Mouse (Mus musculus) brain, adult 2 months (tissue): ENCODE measurements at regions not wholly inside any gene's neighbourhood (a gene's known extent, or its start where the extent isn't known, plus 50 kb on each side); places are given as distances from the start of the nearest gene placed in this dataset.
"Not testable (repeated sequence)": the region's sequence is repeated elsewhere in the genome, so short reads cannot be mapped to it uniquely, and the experiment has no call there.

Experiments used
- DNase-seq: peaks from one replicate; pipeline ENCODE4 v3.0.0; 2011; ENCODE audit warnings: low read depth, low spot score

- DNase-seq: no peak
Observed at GRCm38 (mm10) chr10:15046285-15046684, 328.3 kb upstream of the Gje1 start.

- DNase-seq: no peak
Observed at GRCm38 (mm10) chr10:15037571-15037970, 319.6 kb upstream of the Gje1 start.

- DNase-seq: no peak
Observed at GRCm38 (mm10) chr10:15031517-15031916, 313.5 kb upstream of the Gje1 start.

- DNase-seq: no peak
Observed at GRCm38 (mm10) chr10:15029151-15029550, 311.1 kb upstream of the Gje1 start.

- no peak for DNase-seq
Observed at GRCm38 (mm10) chr10:15013919-15014318, 295.9 kb upstream of the Gje1 start.

GRCm38 (mm10) chr10:14996374-14996773 is 278.4 kb upstream of the Gje1 start:
- no peak for DNase-seq

GRCm38 (mm10) chr10:14989601-14990140 is 271.7 kb upstream of the Gje1 start:
- DNase-seq: peak; percentile 2

- DNase-seq: not testable (repeated sequence)
Observed at GRCm38 (mm10) chr10:14986566-14986965, 268.6 kb upstream of the Gje1 start.

GRCm38 (mm10) chr10:14978093-14978755 is 260.2 kb upstream of the Gje1 start:
- DNase-seq: peak; percentile 3

GRCm38 (mm10) chr10:14977268-14978000 is 259.4 kb upstream of the Gje1 start:
- no peak for DNase-seq

- DNase-seq: no peak
Observed at GRCm38 (mm10) chr10:14969726-14970125, 251.7 kb upstream of the Gje1 start.

GRCm38 (mm10) chr10:14967645-14968044 is 249.6 kb upstream of the Gje1 start:
- no peak for DNase-seq

GRCm38 (mm10) chr10:14966771-14967170 is 248.8 kb upstream of the Gje1 start:
- not testable (repeated sequence) for DNase-seq

GRCm38 (mm10) chr10:14952899-14953478 is 235.0 kb upstream of the Gje1 start:
- DNase-seq: peak; percentile 9

GRCm38 (mm10) chr10:14941875-14942274 is 223.9 kb upstream of the Gje1 start:
- no peak for DNase-seq
